Mouse (Mus musculus): ENCODE results near the gene Gbe1. TPM values are rescaled to one million over a fixed set of nuclear protein-coding genes. Genes with fewer than 3 reads are reported as not detected.

The Gbe1 gene
- polyA plus RNA-seq, 1 experiment from 2014 or later: 22.2 TPM

- Histone ChIP-seq H3K4me1 (no peaks in the 10 kb centered on the region), H3K27me3 (replicated peaks; ENCODE audit: low read depth, poor library complexity, severe bottlenecking) (no peaks in the 10 kb centered on the region), H3K36me3 (replicated peaks) (no peaks in the 10 kb centered on the region), H3K4me3 (no peak overlapping the region), H3K9me3 (no peaks in the 10 kb centered on the region), H3K27ac (replicated peaks) (no peak overlapping the region)
- DNase-seq (ENCODE audit: low spot score): no peak
- 75% methylated on average over 2 of the region's 2 CpGs for WGBS
Measured at GRCm38 (mm10) chr16:70330007-70330406, 16.3 kb downstream of the Gbe1 start.

- H3K27me3 ChIP-seq (replicated peaks; ENCODE audit: low read depth, poor library complexity, severe bottlenecking): no peaks in the 10 kb centered on the region
- no peaks in the 10 kb centered on the region for H3K4me1 ChIP-seq
- 94% methylated on average over 10 of the region's 10 CpGs for WGBS
- no peak overlapping the region for H3K4me3 ChIP-seq
- H3K27ac ChIP-seq (replicated peaks): no peak overlapping the region
- no peak for DNase-seq (ENCODE audit: low spot score)
- no peaks in the 10 kb centered on the region for H3K9me3 ChIP-seq
- no peaks in the 10 kb centered on the region for H3K36me3 ChIP-seq (replicated peaks)
Measured at GRCm38 (mm10) chr16:70330626-70331275, 17.0 kb downstream of the Gbe1 start.

- H3K36me3 ChIP-seq (replicated peaks): no peaks in the 10 kb centered on the region
Measured at GRCm38 (mm10) chr16:70334812-70335211, 21.1 kb downstream of the Gbe1 start.

GRCm38 (mm10) chr16:70335472-70335871 is 21.7 kb downstream of the Gbe1 start:
- DNase-seq (ENCODE audit: low spot score): no peak
- Histone ChIP-seq H3K4me1 (peaks cover 4% of the 10 kb centered on the region; the same call in 1 of the 2 replicates), H3K27ac (replicated peaks) (no peak overlapping the region), H3K9me3 (no peaks in the 10 kb centered on the region), H3K4me3 (no peak overlapping the region), H3K27me3 (replicated peaks; ENCODE audit: low read depth, poor library complexity, severe bottlenecking) (no peaks in the 10 kb centered on the region), H3K36me3 (replicated peaks) (no peaks in the 10 kb centered on the region)

More at GRCm38 (mm10) chr16:70334812-70335211, 21.1 kb downstream of the Gbe1 start:
- DNase-seq (ENCODE audit: low spot score): no peak
- Histone ChIP-seq H3K27ac (replicated peaks) (no peak overlapping the region), H3K27me3 (replicated peaks; ENCODE audit: low read depth, poor library complexity, severe bottlenecking) (no peaks in the 10 kb centered on the region), H3K9me3 (no peaks in the 10 kb centered on the region), H3K4me1 (no peaks in the 10 kb centered on the region), H3K4me3 (no peak overlapping the region)
- 91% methylated on average over 5 of the region's 5 CpGs for WGBS

DNA sequence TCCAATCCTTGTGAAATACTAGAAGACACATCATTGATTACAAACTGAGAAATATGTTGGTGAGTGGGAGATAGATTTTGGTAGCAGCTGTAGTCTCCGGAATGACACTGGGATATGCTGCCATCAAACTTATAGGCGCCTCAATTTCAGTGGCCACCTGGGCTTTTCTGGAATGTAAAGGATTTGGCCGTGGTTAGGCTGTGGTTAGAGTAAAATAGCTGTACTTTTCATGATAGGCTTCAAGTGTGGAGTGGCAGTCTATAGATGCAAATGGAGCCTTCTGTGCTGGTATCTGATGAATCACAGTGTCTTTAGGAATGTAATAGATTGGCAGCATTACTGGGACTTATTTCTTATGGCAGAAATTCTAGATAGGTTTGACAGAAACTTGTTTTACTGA is 23.9 kb downstream of the Gbe1 start:
- DNase-seq (ENCODE audit: low spot score): no peak
- WGBS: 87% methylated on average over 3 of the region's 3 CpGs

DNA sequence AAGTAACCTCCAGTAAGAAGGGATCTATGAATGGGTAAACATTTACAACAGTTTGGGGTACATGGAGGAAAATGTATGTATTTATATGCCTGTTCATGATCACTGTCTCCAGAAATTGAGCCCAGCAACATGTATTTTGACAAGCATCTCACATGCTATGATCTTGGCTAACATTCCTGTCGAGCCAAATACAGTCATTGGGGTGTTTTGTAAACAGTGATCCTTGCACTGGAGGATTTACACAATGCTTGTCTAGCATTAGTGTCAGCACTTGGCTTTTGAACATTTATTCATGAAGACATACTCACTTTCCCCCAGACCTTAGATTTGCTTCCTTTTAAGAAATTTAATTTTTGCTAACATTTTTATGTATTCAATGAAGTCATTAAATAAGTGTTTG is 30.7 kb downstream of the Gbe1 start:
- WGBS: 76% methylated on average over 1 of the region's 1 CpGs
- Histone ChIP-seq H3K4me3 (no peak overlapping the region), H3K36me3 (replicated peaks) (no peaks in the 10 kb centered on the region), H3K27ac (replicated peaks) (no peak overlapping the region), H3K27me3 (replicated peaks; ENCODE audit: low read depth, poor library complexity, severe bottlenecking) (no peaks in the 10 kb centered on the region), H3K9me3 (no peaks in the 10 kb centered on the region), H3K4me1 (peaks cover 7% of the 10 kb centered on the region; the same call in 1 of the 2 replicates)
- no peak for DNase-seq (ENCODE audit: low spot score)

More for the DNA sequence above, 23.9 kb downstream of the Gbe1 start:
- no peaks in the 10 kb centered on the region for H3K9me3 ChIP-seq
- no peak overlapping the region for H3K4me3 ChIP-seq
- H3K36me3 ChIP-seq (replicated peaks): no peaks in the 10 kb centered on the region
- no peak overlapping the region for H3K27ac ChIP-seq (replicated peaks)
- H3K4me1 ChIP-seq: peaks cover 7% of the 10 kb centered on the region; the same call in 1 of the 2 replicates
- H3K27me3 ChIP-seq (replicated peaks; ENCODE audit: low read depth, poor library complexity, severe bottlenecking): no peaks in the 10 kb centered on the region

DNA sequence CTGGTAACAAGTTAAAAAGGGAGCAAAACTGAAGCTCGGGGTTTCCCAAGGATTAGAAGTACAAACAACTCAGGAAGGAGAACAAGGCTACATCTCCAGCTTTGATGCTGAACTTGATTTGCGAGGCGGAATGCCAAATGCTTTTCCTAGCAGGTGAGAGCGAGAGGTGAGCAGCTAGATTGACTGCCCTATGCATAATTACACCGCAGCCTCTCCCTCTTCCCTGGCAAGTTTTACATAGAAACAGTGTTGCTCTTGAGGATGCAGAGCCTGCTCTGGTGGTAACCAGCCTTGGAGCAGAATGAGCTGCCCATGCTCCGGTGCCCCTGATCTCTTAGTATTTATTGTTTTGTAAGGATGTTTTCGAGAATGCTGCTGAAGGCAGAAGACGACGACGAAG is 31.9 kb downstream of the Gbe1 start:
- H3K9me3 ChIP-seq: no peaks in the 10 kb centered on the region
- H3K4me3 ChIP-seq: no peak overlapping the region
- H3K27me3 ChIP-seq (replicated peaks; ENCODE audit: low read depth, poor library complexity, severe bottlenecking): no peaks in the 10 kb centered on the region
- peaks cover 2% of the 10 kb centered on the region; the same call in 1 of the 2 replicates for H3K4me1 ChIP-seq
- WGBS: 80% methylated on average over 10 of the region's 10 CpGs
- DNase-seq (ENCODE audit: low spot score): no peak
- H3K36me3 ChIP-seq (replicated peaks): no peaks in the 10 kb centered on the region
- no peak overlapping the region for H3K27ac ChIP-seq (replicated peaks)

GRCm38 (mm10) chr16:70350011-70350410 is 36.3 kb downstream of the Gbe1 start:
- no peaks in the 10 kb centered on the region for H3K9me3 ChIP-seq
- no peak for DNase-seq (ENCODE audit: low spot score)
- no peaks in the 10 kb centered on the region for H3K36me3 ChIP-seq (replicated peaks)
- peaks cover 6% of the 10 kb centered on the region for H3K4me1 ChIP-seq
- H3K4me3 ChIP-seq: no peak overlapping the region
- no peaks in the 10 kb centered on the region for H3K27me3 ChIP-seq (replicated peaks; ENCODE audit: low read depth, poor library complexity, severe bottlenecking)
- 87% methylated on average over 8 of the region's 8 CpGs for WGBS
- H3K27ac ChIP-seq (replicated peaks): no peak overlapping the region

DNA sequence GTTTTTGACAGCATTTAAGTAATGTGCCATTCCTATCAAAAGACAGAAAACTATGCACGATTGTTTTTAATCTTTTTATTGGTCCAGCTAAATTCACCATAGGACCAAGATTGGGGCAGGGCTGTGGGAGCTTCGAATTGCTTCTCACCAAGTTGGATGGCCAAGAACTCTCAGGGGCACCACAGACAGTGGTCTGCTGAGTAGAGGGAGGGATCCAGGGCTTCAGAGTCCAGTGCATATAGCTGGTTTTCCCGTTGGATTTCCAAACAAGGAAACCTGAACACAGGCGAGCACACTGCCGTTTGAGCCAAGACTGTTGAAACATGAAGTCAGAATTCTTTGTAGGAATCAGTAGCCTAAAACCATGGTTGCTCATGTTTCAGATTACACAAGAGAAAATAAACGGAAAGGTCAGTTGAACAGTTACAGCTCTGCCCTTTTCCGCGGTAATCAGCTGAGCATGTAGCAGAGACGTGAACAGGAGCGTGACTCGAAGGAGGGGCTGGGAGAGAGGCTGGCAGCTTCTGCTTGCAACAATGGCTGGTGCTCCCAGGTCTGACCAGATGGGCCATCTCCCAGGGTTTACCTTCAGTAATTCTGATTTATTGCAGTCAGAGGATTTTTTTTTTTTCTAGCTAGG is 38.0 kb downstream of the Gbe1 start:
- 48% methylated on average over 11 of the region's 11 CpGs for whole genome bisulfite sequencing
- no peaks in the 10 kb centered on the region for H3K9me3 ChIP-seq
- H3K36me3 ChIP-seq (replicated peaks): no peaks in the 10 kb centered on the region
- H3K4me1 ChIP-seq: peaks cover 6% of the 10 kb centered on the region
- H3K27ac ChIP-seq (replicated peaks): peak overlapping the region; percentile 61
- no peak overlapping the region for H3K4me3 ChIP-seq
- no peaks in the 10 kb centered on the region for H3K27me3 ChIP-seq (replicated peaks; ENCODE audit: low read depth, poor library complexity, severe bottlenecking)
- DNase-seq (ENCODE audit: low spot score): peak; percentile 58

- Histone ChIP-seq H3K4me1 (peaks cover 6% of the 10 kb centered on the region), H3K9me3 (no peaks in the 10 kb centered on the region), H3K27ac (replicated peaks) (no peak overlapping the region), H3K4me3 (no peak overlapping the region), H3K27me3 (replicated peaks; ENCODE audit: low read depth, poor library complexity, severe bottlenecking) (no peaks in the 10 kb centered on the region), H3K36me3 (replicated peaks) (no peaks in the 10 kb centered on the region)
- 67% methylated on average over 3 of the region's 3 CpGs for WGBS
- no peak for DNase-seq (ENCODE audit: low spot score)
Measured at GRCm38 (mm10) chr16:70352571-70352970, 38.8 kb downstream of the Gbe1 start.

GRCm38 (mm10) chr16:70353058-70353457 is 39.3 kb downstream of the Gbe1 start:
- WGBS: 17% methylated on average over 2 of the region's 2 CpGs
- peaks cover 6% of the 10 kb centered on the region for H3K4me1 ChIP-seq
- peak; percentile 42 for DNase-seq (ENCODE audit: low spot score)
- H3K36me3 ChIP-seq (replicated peaks): no peaks in the 10 kb centered on the region
- H3K27ac ChIP-seq (replicated peaks): no peak overlapping the region
- H3K9me3 ChIP-seq: no peaks in the 10 kb centered on the region
- no peaks in the 10 kb centered on the region for H3K27me3 ChIP-seq (replicated peaks; ENCODE audit: low read depth, poor library complexity, severe bottlenecking)
- H3K4me3 ChIP-seq: no peak overlapping the region

GRCm38 (mm10) chr16:70358326-70358725 is 44.6 kb downstream of the Gbe1 start:
- Histone ChIP-seq H3K9me3 (peaks cover 10% of the 10 kb centered on the region; the same call in 1 of the 2 replicates), H3K36me3 (replicated peaks) (peaks cover 11% of the 10 kb centered on the region), H3K27ac (replicated peaks) (no peak overlapping the region), H3K27me3 (replicated peaks; ENCODE audit: low read depth, poor library complexity, severe bottlenecking) (no peaks in the 10 kb centered on the region), H3K4me1 (no peaks in the 10 kb centered on the region), H3K4me3 (no peak overlapping the region)
- DNase-seq (ENCODE audit: low spot score): no peak
- WGBS: 92% methylated on average over 6 of the region's 6 CpGs

DNA sequence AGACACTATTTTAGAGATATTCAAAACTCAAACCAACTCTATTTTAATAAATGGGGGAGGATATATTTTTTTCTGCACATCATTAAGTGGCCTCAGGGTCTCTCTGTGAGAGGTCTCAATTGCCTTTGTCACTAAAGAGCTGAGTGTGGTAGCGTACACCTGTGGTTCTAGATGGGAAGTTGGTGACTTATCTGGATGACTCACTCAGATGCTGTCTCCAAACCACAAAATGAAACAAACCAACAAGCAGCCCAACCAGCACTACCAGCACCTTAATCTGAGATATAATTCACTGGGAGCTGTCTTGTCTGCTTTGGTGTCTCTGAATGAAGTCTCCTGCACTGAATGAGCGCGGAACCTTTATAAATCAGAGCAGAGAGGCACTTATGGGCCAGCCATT is 51.5 kb downstream of the Gbe1 start:
- H3K27ac ChIP-seq (replicated peaks): no peak overlapping the region
- no peaks in the 10 kb centered on the region for H3K27me3 ChIP-seq (replicated peaks; ENCODE audit: low read depth, poor library complexity, severe bottlenecking)
- no peaks in the 10 kb centered on the region for H3K4me1 ChIP-seq
- no peak overlapping the region for H3K4me3 ChIP-seq
- H3K9me3 ChIP-seq: peaks cover 5% of the 10 kb centered on the region; the same call in 1 of the 2 replicates
- DNase-seq (ENCODE audit: low spot score): no peak
- peaks cover 11% of the 10 kb centered on the region for H3K36me3 ChIP-seq (replicated peaks)
- WGBS: 96% methylated on average over 3 of the region's 3 CpGs
